Mouse (Mus musculus) thymus, postnatal 14 days (tissue): ENCODE measurements at regions not wholly inside any gene's neighbourhood (a gene's known extent, or its start where the extent isn't known, plus 50 kb on each side); places are given as distances from the start of the nearest gene placed in this dataset.
A peak's percentile ranks its signal among the peaks of the same experiment; 100 is the strongest.

Experiments
- DNase-seq: peaks from one replicate; pipeline ENCODE4 v3.0.0; 2021

- no peak for DNase-seq
Measured at GRCm38 (mm10) chr13:110450526-110450925, 55.7 kb downstream of the Plk2 start.

- DNase-seq: no peak
Measured at GRCm38 (mm10) chr13:110452009-110452525, 57.2 kb downstream of the Plk2 start.

- DNase-seq: no peak
Measured at GRCm38 (mm10) chr13:110455085-110455484, 60.2 kb downstream of the Plk2 start.

- no peak for DNase-seq
Measured at GRCm38 (mm10) chr13:110455569-110456196, 60.8 kb downstream of the Plk2 start.

GRCm38 (mm10) chr13:110458701-110459100, 63.9 kb downstream of the Plk2 start:
- DNase-seq: no peak

GRCm38 (mm10) chr13:110461581-110461980, 66.7 kb downstream of the Plk2 start:
- DNase-seq: no peak

GRCm38 (mm10) chr13:110471526-110471925, 76.7 kb downstream of the Plk2 start:
- no peak for DNase-seq

GRCm38 (mm10) chr13:110477709-110478108, 82.9 kb downstream of the Plk2 start:
- DNase-seq: no peak

- DNase-seq: no peak
Measured at GRCm38 (mm10) chr13:110484358-110484940, 89.6 kb downstream of the Plk2 start.

GRCm38 (mm10) chr13:110485515-110485914, 90.7 kb downstream of the Plk2 start:
- no peak for DNase-seq

GRCm38 (mm10) chr13:110490166-110490565, 95.3 kb downstream of the Plk2 start:
- peak; percentile 7 for DNase-seq

GRCm38 (mm10) chr13:110492296-110493001, 97.6 kb downstream of the Plk2 start:
- DNase-seq: no peak

GRCm38 (mm10) chr13:110493002-110493552, 98.2 kb downstream of the Plk2 start:
- no peak for DNase-seq

GRCm38 (mm10) chr13:110497461-110497860, 102.6 kb downstream of the Plk2 start:
- DNase-seq: no peak

- DNase-seq: no peak
Measured at GRCm38 (mm10) chr13:110507814-110508362, 113.0 kb downstream of the Plk2 start.

GRCm38 (mm10) chr13:110517986-110518385, 123.1 kb downstream of the Plk2 start:
- no peak for DNase-seq

GRCm38 (mm10) chr13:110522974-110523373, 128.1 kb downstream of the Plk2 start:
- DNase-seq: no peak

- no peak for DNase-seq
Measured at GRCm38 (mm10) chr13:110527681-110528080, 132.8 kb downstream of the Plk2 start.

GRCm38 (mm10) chr13:110529624-110530023, 134.8 kb downstream of the Plk2 start:
- no peak for DNase-seq

- DNase-seq: no peak
Measured at GRCm38 (mm10) chr13:110534320-110534764, 139.5 kb downstream of the Plk2 start.

GRCm38 (mm10) chr13:110535785-110536184, 140.9 kb downstream of the Plk2 start:
- no peak for DNase-seq

GRCm38 (mm10) chr13:110537960-110538463, 143.2 kb downstream of the Plk2 start:
- peak; percentile 6 for DNase-seq
